Mouse (Mus musculus): ENCODE data around the gene Capn15. TPM values are rescaled to one million over a fixed set of nuclear protein-coding genes. Genes with fewer than 3 reads are reported as not detected.

Gene Capn15
- total RNA-seq (2021) = 10 to 100 TPM; 53.9 to 59.3 TPM
- long read RNA-seq, experiment 1, full-length matches to known transcripts = 34 of 92 reads
- long read RNA-seq, experiment 1, partial matches to known transcripts = 17 of 92 reads
- long read RNA-seq, experiment 1, other reads (novel, unspliced or antisense) = 41 of 92 reads
- long read RNA-seq, experiment 2, full-length matches to known transcripts = 21 of 80 reads
- long read RNA-seq, experiment 2, partial matches to known transcripts = 19 of 80 reads
- long read RNA-seq, experiment 2, other reads (novel, unspliced or antisense) = 40 of 80 reads

- intact Hi-C loops (cut with DNase I) = loop anchor here (2.0 kb wide), 2 partner anchors 43 to 67 kb away; partner anchors contain the start of gene Rab40c
- peak within 1 kb of the TSS; percentile 95 for H3K27ac ChIP-seq
- no peak for TF ChIP-seq CTCF (IDR thresholded peaks at IDR 0.05)
- DNase-seq (ENCODE audit: extremely low spot score in 1 of 2, low spot score in 2 of 2) = peak; percentile 95 to 96
- peak within 1 kb of the TSS; percentile 79 for H3K4me3 ChIP-seq
These were observed at the start of gene Capn15 for GRCm38 (mm10) chr17:25985306-25986294. Gene Capn15, minus strand, starts transcription at chr17:25985796.

GRCm38 (mm10) chr17:26032037-26032436, 46.4 kb upstream of the Capn15 start:
- Histone ChIP-seq H3K27ac (peak overlapping the region; percentile 73), H3K4me3 (no peak overlapping the region)
- TF ChIP-seq CTCF (IDR thresholded peaks at IDR 0.05) = no peak
- intact Hi-C loops (cut with DNase I) = loop anchor here (5.0 kb wide), 1 partner anchor 35 kb away; the partner anchor contains the start of gene Rab11fip3
- DNase-seq (ENCODE audit: extremely low spot score in 1 of 2, low spot score in 2 of 2) = no peak

- no peak for DNase-seq (ENCODE audit: extremely low spot score in 1 of 2, low spot score in 2 of 2)
- intact Hi-C loops (cut with DNase I) = loop anchor here (5.0 kb wide), 1 partner anchor 36 kb away; the partner anchor contains the start of gene Rab11fip3
- H3K4me3 ChIP-seq = no peak overlapping the region
- H3K27ac ChIP-seq = peak overlapping the region; percentile 73
- TF ChIP-seq CTCF (IDR thresholded peaks at IDR 0.05) = no peak
These were observed 46.0 kb upstream of the Capn15 start for GRCm38 (mm10) chr17:26031583-26031982.

- peak overlapping the region; percentile 44 for H3K27ac ChIP-seq
- intact Hi-C loops (cut with DNase I) = no loop called here
These were observed 42.7 kb upstream of the Capn15 start for GRCm38 (mm10) chr17:26028261-26028660.

GRCm38 (mm10) chr17:26024674-26025073, 39.1 kb upstream of the Capn15 start:
- DNase-seq (ENCODE audit: extremely low spot score in 1 of 2, low spot score in 2 of 2) = no peak
- intact Hi-C loops (cut with DNase I) = no loop called here
- TF ChIP-seq CTCF (IDR thresholded peaks at IDR 0.05) = no peak

More at GRCm38 (mm10) chr17:26028261-26028660, 42.7 kb upstream of the Capn15 start:
- no peak for DNase-seq (ENCODE audit: extremely low spot score in 1 of 2, low spot score in 2 of 2)
- H3K4me3 ChIP-seq = no peak overlapping the region
- no peak for TF ChIP-seq CTCF (IDR thresholded peaks at IDR 0.05)

GRCm38 (mm10) chr17:26023966-26024365, 38.4 kb upstream of the Capn15 start:
- no peak for DNase-seq (ENCODE audit: extremely low spot score in 1 of 2, low spot score in 2 of 2)
- intact Hi-C loops (cut with DNase I) = no loop called here
- Histone ChIP-seq H3K4me3 (no peak overlapping the region), H3K27ac (no peak overlapping the region)
- no peak for TF ChIP-seq CTCF (IDR thresholded peaks at IDR 0.05)

More at GRCm38 (mm10) chr17:26024674-26025073, 39.1 kb upstream of the Capn15 start:
- Histone ChIP-seq H3K4me3 (no peak overlapping the region), H3K27ac (no peak overlapping the region)

GRCm38 (mm10) chr17:26023181-26023580, 37.6 kb upstream of the Capn15 start:
- TF ChIP-seq CTCF (IDR thresholded peaks at IDR 0.05) = no peak
- H3K27ac ChIP-seq = no peak overlapping the region
- intact Hi-C loops (cut with DNase I) = no loop called here
- H3K4me3 ChIP-seq = no peak overlapping the region
- DNase-seq (ENCODE audit: extremely low spot score in 1 of 2, low spot score in 2 of 2) = no peak

- no peak for TF ChIP-seq CTCF (IDR thresholded peaks at IDR 0.05)
- Histone ChIP-seq H3K27ac (no peak overlapping the region), H3K4me3 (no peak overlapping the region)
- intact Hi-C loops (cut with DNase I) = no loop called here
- no peak for DNase-seq (ENCODE audit: extremely low spot score in 1 of 2, low spot score in 2 of 2)
These were observed 36.2 kb upstream of the Capn15 start for GRCm38 (mm10) chr17:26021728-26022341.

- TF ChIP-seq CTCF (IDR thresholded peaks at IDR 0.05) = no peak
- H3K4me3 ChIP-seq = no peak overlapping the region
- intact Hi-C loops (cut with DNase I) = no loop called here
- DNase-seq (ENCODE audit: extremely low spot score in 1 of 2, low spot score in 2 of 2) = no peak
- H3K27ac ChIP-seq = no peak overlapping the region
These were observed 35.3 kb upstream of the Capn15 start for GRCm38 (mm10) chr17:26020848-26021347.

GRCm38 (mm10) chr17:26018388-26018787, 32.8 kb upstream of the Capn15 start:
- H3K27ac ChIP-seq = peak overlapping the region; percentile 1; the same call in 1 of the 2 replicates
- H3K4me3 ChIP-seq = no peak overlapping the region
- no peak for TF ChIP-seq CTCF (IDR thresholded peaks at IDR 0.05)
- DNase-seq (ENCODE audit: extremely low spot score in 1 of 2, low spot score in 2 of 2) = no peak
- intact Hi-C loops (cut with DNase I) = loop anchor here (5.0 kb wide), 1 partner anchor 39 kb away; no protein-coding TSS in a partner anchor

- no peak overlapping the region for H3K4me3 ChIP-seq
- peak overlapping the region; percentile 58 for H3K27ac ChIP-seq
- TF ChIP-seq CTCF (IDR thresholded peaks at IDR 0.05) = no peak
- no peak for DNase-seq (ENCODE audit: extremely low spot score in 1 of 2, low spot score in 2 of 2)
- intact Hi-C loops (cut with DNase I) = loop anchor here (5.0 kb wide), 1 partner anchor 39 kb away; no protein-coding TSS in a partner anchor
These were observed 32.4 kb upstream of the Capn15 start for GRCm38 (mm10) chr17:26017949-26018348.

All from left cerebral cortex, adult 2 months (tissue).